In genomic region chr8:69888902-69889301, GRCm38 (mm10) we compare ENCODE assay signal across 9 mouse cellular contexts. TPM values are rescaled to one million over a fixed set of nuclear protein-coding genes. Genes with fewer than 3 reads are reported as not detected.
DNase-seq lines count a peak whose midpoint lies in the region; ATAC-seq and TF ChIP-seq lines count a peak whose summit lies in the region.
"Had no signal": no experiment of that assay in that cellular context is flagged by ENCODE, and none has a peak within 500 bp of the region (broad histone marks: within the 10 kb centered on the region; RNA-seq: fewer than 3 reads in every experiment).

No protein-coding gene starts in this region.

- H3K4me3 ChIP-seq in forebrain, embryonic 10.5 days: peak overlapping the region; percentile 34
- peak overlapping the region; percentile 28 for H3K4me3 ChIP-seq in hindbrain, postnatal 0 days (ENCODE audit: low read length)
- H3K4me3 ChIP-seq in myocyte: no peak overlapping the region

- H3K36me3 ChIP-seq in forebrain, embryonic 10.5 days (replicated peaks): peaks cover 21% of the 10 kb centered on the region
- H3K36me3 ChIP-seq in hindbrain, postnatal 0 days (ENCODE audit: insufficient read depth, low read length): peaks cover 1% of the 10 kb centered on the region; the same call in 1 of the 2 replicates
- no peaks in the 10 kb centered on the region for H3K36me3 ChIP-seq in myocyte (ENCODE audit: control insufficient read depth, insufficient read depth)

- no peak overlapping the region for H3K27ac ChIP-seq in forebrain, embryonic 10.5 days
- H3K27ac ChIP-seq in hindbrain, postnatal 0 days: no peak overlapping the region

- peaks cover 76% of the 10 kb centered on the region for H3K4me1 ChIP-seq in forebrain, embryonic 10.5 days
- H3K4me1 ChIP-seq in hindbrain, postnatal 0 days (ENCODE audit: insufficient read depth, low read length): peaks cover 18% of the 10 kb centered on the region

- no peak overlapping the region for H3ac ChIP-seq in myocyte (ENCODE audit: control insufficient read depth, insufficient read length)

- WGBS in forebrain, embryonic 10.5 days: 4% methylated on average over 32 of the region's 32 CpGs
- 3% methylated on average over 32 of the region's 32 CpGs for WGBS in hindbrain, postnatal 0 days

- peak overlapping the region; percentile 50 for H3K4me2 ChIP-seq in hindbrain, postnatal 0 days (ENCODE audit: low read depth, low read length)
- H3K4me2 ChIP-seq in myocyte (ENCODE audit: low read depth): no peak overlapping the region

- peak; percentile 20 for TF ChIP-seq POLR2A in myocyte (IDR thresholded peaks at IDR 0.05; ENCODE audit: insufficient read length, low read depth)

- H3K79me2 ChIP-seq in myocyte (ENCODE audit: control insufficient read depth, insufficient read depth): no peaks in the 10 kb centered on the region

- TF ChIP-seq CTCF in hindbrain, postnatal 0 days (IDR thresholded peaks at IDR 0.05; ENCODE audit: low read depth): no peak

- peak; percentile 44 for DNase-seq in kidney, postnatal 10 days
- DNase-seq in kidney, adult 9 months: no peak
- no peak for DNase-seq in forebrain, embryonic 10.5 days (ENCODE audit: extremely low spot score, low spot score)
- DNase-seq in hindbrain, postnatal 0 days (ENCODE audit: low spot score): no peak
- DNase-seq in urinary bladder, postnatal 14 days (ENCODE audit: low spot score): no peak
- DNase-seq in spleen, postnatal 36 days (ENCODE audit: low spot score in 2 of 2): no peak

- no peaks in the 10 kb centered on the region for H3K9me3 ChIP-seq in forebrain, embryonic 10.5 days
- H3K9me3 ChIP-seq in hindbrain, postnatal 0 days (ENCODE audit: low read length): no peaks in the 10 kb centered on the region

- H3K9ac ChIP-seq in hindbrain, postnatal 0 days (replicated peaks; ENCODE audit: low read length): no peak overlapping the region

- peaks cover 89% of the 10 kb centered on the region for H3K27me3 ChIP-seq in forebrain, embryonic 10.5 days (ENCODE audit: poor library complexity, severe bottlenecking)
- H3K27me3 ChIP-seq in hindbrain, postnatal 0 days (ENCODE audit: insufficient read depth, low read length): peaks cover 59% of the 10 kb centered on the region
- H3K27me3 ChIP-seq in myocyte (ENCODE audit: control insufficient read depth, insufficient read depth, insufficient read length): peaks cover 5% of the 10 kb centered on the region

- no peak for ATAC-seq in hindbrain, postnatal 0 days
- ATAC-seq in activated CD4-positive, CD25-positive, alpha-beta regulatory T cell, adult 4 months: no peak

TF ChIP-seq in myocyte, 11 proteins besides CTCF, POLR2A, EP300 and RAD21:
- TF ChIP-seq E2F4 (IDR thresholded peaks at IDR 0.05; ENCODE audit: insufficient read depth) (no peak), SRF (IDR thresholded peaks at IDR 0.05; ENCODE audit: control insufficient read depth, insufficient read length, low read depth) (no peak), REST (IDR thresholded peaks at IDR 0.05; ENCODE audit: insufficient read depth, insufficient read length) (no peak), POLR2AphosphoS2 (IDR thresholded peaks at IDR 0.05; ENCODE audit: insufficient read length, low read depth) (no peak), MYOG (IDR thresholded peaks at IDR 0.05; ENCODE audit: control insufficient read depth in 1 of 3, insufficient read depth in 1 of 3, insufficient read length in 2 of 3, low read depth in 2 of 3) (no peak), TCF12 (IDR thresholded peaks at IDR 0.05; ENCODE audit: insufficient read depth, poor library complexity, severe bottlenecking) (no peak), USF1 (IDR thresholded peaks at IDR 0.05; ENCODE audit: low read depth) (no peak), TCF3 (IDR thresholded peaks at IDR 0.05; ENCODE audit: insufficient read length, low read depth) (no peak), MYOD1 (IDR thresholded peaks at IDR 0.05; ENCODE audit: control insufficient read depth in 1 of 3, insufficient read length in 2 of 3, low read depth in 2 of 3) (no peak), MAX (IDR thresholded peaks at IDR 0.05; ENCODE audit: low read depth) (no peak), CEBPB (IDR thresholded peaks at IDR 0.05; ENCODE audit: insufficient read depth, poor library complexity, severe bottlenecking) (no peak)

RNA-seq across cellular contexts. Expression of gene Cilp2, which starts 1.4 kb away (rescaled TPM):
- polyA plus RNA-seq in forebrain, embryonic 10.5 days (2016; fragmentation: Nextera tagmentation; extraction: Ambion mirVana): 0.36 and 0.53 TPM in 2 replicates
- 14.3 and 19.2 TPM in 2 replicates for total RNA-seq in hindbrain, postnatal 0 days (2014; rRNA removed)
- 6.9 and 7.2 TPM in 2 replicates for polyA plus RNA-seq in hindbrain, postnatal 0 days (2015; fragmentation: Nextera tagmentation; extraction: Ambion mirVana)
- 0.20 TPM for polyA plus RNA-seq in myocyte (2012; fragmentation: generic; extraction: Trizol)
- polyA plus RNA-seq in activated CD4-positive, CD25-positive, alpha-beta regulatory T cell, adult 4 months (2017; shearing (Covaris generic)): not detected
- total RNA-seq: monocyte, adult 5-6 weeks had no signal

RNA-seq across cellular contexts. Expression of gene Tssk6, which starts 13.1 kb away (rescaled TPM):
- polyA plus RNA-seq in forebrain, embryonic 10.5 days (2016; fragmentation: Nextera tagmentation; extraction: Ambion mirVana): 5.1 and 5.3 TPM in 2 replicates
- 1.6 and 1.8 TPM in 2 replicates for total RNA-seq in hindbrain, postnatal 0 days (2014; rRNA removed)
- polyA plus RNA-seq in hindbrain, postnatal 0 days (2015; fragmentation: Nextera tagmentation; extraction: Ambion mirVana): 3.7 and 4.3 TPM in 2 replicates
- 0.92 TPM for polyA plus RNA-seq in myocyte (2012; fragmentation: generic; extraction: Trizol)
- not detected for polyA plus RNA-seq in activated CD4-positive, CD25-positive, alpha-beta regulatory T cell, adult 4 months (2017; shearing (Covaris generic))

RNA-seq across cellular contexts. Expression of gene Ndufa13, which starts 13.5 kb away (rescaled TPM):
- 165 and 170 TPM in 2 replicates for polyA plus RNA-seq in forebrain, embryonic 10.5 days (2016; fragmentation: Nextera tagmentation; extraction: Ambion mirVana)
- 61.0 and 91.4 TPM in 2 replicates for total RNA-seq in hindbrain, postnatal 0 days (2014; rRNA removed)
- 269 and 275 TPM in 2 replicates for polyA plus RNA-seq in hindbrain, postnatal 0 days (2015; fragmentation: Nextera tagmentation; extraction: Ambion mirVana)
- polyA plus RNA-seq in myocyte (2012; fragmentation: generic; extraction: Trizol): 277 TPM
- 100 to 1,000 TPM; 231 to 276 TPM for polyA plus RNA-seq in activated CD4-positive, CD25-positive, alpha-beta regulatory T cell, adult 4 months (2017; shearing (Covaris generic))

RNA-seq across cellular contexts. Expression of gene Yjefn3, which starts 13.6 kb away (rescaled TPM):
- polyA plus RNA-seq in forebrain, embryonic 10.5 days (2016; fragmentation: Nextera tagmentation; extraction: Ambion mirVana): 3.8 and 5.1 TPM in 2 replicates
- total RNA-seq in hindbrain, postnatal 0 days (2014; rRNA removed): 8.4 and 10.7 TPM in 2 replicates
- 13.3 and 13.8 TPM in 2 replicates for polyA plus RNA-seq in hindbrain, postnatal 0 days (2015; fragmentation: Nextera tagmentation; extraction: Ambion mirVana)
- 19.0 TPM for polyA plus RNA-seq in myocyte (2012; fragmentation: generic; extraction: Trizol)
- polyA plus RNA-seq in activated CD4-positive, CD25-positive, alpha-beta regulatory T cell, adult 4 months (2017; shearing (Covaris generic)): under 1 TPM in 1 of 2 experiments, not detected in 1; 0.82 TPM
- total RNA-seq: monocyte, adult 5-6 weeks had no signal

RNA-seq across cellular contexts. Expression of gene Pbx4, which starts 56.6 kb away (rescaled TPM):
- polyA plus RNA-seq in forebrain, embryonic 10.5 days (2016; fragmentation: Nextera tagmentation; extraction: Ambion mirVana): 41.6 and 45.7 TPM in 2 replicates
- 46.5 and 86.4 TPM in 2 replicates for total RNA-seq in hindbrain, postnatal 0 days (2014; rRNA removed)
- 81.9 and 88.5 TPM in 2 replicates for polyA plus RNA-seq in hindbrain, postnatal 0 days (2015; fragmentation: Nextera tagmentation; extraction: Ambion mirVana)
- polyA plus RNA-seq in myocyte (2012; fragmentation: generic; extraction: Trizol): 1.7 TPM
- polyA plus RNA-seq in activated CD4-positive, CD25-positive, alpha-beta regulatory T cell, adult 4 months (2017; shearing (Covaris generic)): 10 to 100 TPM; 13.1 to 15.4 TPM
